Mouse (Mus musculus) neutrophil, adult 5-6 weeks (primary cell): ENCODE results near the gene Tra2a. TPM values are rescaled to one million over a fixed set of nuclear protein-coding genes. Genes with fewer than 3 reads are reported as not detected.
A peak's percentile ranks its signal among the peaks of the same experiment; 100 is the strongest.

ENCODE experiments used
- ATAC-seq: fragments of 151-379, 151-347 bp; 2 replicates; pipeline ENCODE4 v1.8.0; 2017; ENCODE audit warnings: mild to moderate bottlenecking, moderate TSS enrichment; ENCODE audit not compliant: insufficient number of reproducible peaks, poor library complexity, low FRiP score, severe bottlenecking; ENCODE audit errors: extremely low read depth
- total RNA-seq: library from RNA; stranded (forward); fragments of 200-1000 nt; gene quantifications from 2 replicates; pipeline ENCODE4 v1.2.3, GENCODE M21; 2017

Gene Tra2a
- total RNA-seq, 1 experiment from 2014 or later = 184 TPM

DNA sequence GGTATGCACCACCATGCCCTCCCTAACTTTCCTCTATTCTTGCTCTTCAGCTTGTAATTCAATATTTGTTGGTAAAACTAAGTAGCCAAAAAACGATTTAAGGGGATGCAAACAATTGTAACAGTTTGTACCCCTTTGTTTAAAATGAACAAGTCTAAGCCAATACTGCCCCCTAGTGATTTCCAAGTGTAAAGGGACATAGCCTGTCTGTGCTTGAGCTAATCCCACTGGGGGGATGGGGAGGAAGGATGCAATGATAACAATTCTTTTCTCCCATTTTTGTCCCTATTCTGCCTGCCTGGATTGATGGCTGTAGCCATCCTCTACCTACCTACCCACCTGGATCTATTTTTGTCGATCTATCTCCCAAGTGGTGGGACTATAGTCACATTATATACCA, 16.6 kb downstream of the Tra2a start:
- ATAC-seq = no peak

DNA sequence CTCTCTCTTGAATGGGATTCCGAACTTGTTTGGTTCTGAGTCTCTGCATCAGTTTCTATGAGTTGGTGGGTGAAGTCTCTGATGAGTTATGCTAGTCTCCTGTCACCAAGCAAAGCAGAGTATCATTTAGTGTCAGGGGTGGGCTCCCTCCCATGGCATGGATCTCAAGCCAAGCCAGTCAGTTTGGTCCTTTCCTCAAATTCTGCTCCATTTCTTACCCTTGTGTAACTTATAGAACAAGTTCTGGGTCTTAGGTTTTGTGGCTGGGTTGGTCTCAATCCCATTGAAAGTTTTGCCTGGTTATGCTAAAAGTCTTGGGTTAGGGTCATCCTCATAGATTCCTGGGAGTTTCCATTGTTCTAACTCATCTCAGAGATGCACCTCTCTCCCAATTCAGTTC, 21.5 kb downstream of the Tra2a start:
- ATAC-seq = no peak

- no peak for ATAC-seq
Observed at GRCm38 (mm10) chr6:49241562-49241961, 22.3 kb downstream of the Tra2a start.

DNA sequence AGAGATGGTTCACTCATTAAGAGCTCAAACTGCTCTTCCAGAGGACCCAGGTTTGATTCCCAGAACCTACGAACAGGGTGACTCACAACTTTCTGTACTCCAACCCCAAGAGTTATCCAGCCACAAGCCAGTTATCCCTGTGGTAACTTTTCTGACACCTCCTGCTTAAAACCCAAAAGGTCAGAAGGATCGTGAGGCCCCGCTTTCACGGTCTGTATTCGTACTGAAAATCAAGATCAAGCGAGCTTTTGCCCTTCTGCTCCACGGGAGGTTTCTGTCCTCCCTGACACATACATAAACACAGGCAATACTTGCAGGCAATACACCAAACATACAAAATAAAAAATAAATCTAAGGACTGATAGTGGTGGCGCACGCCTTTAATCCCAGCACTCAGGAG, 27.5 kb downstream of the Tra2a start:
- ATAC-seq = peak; percentile 99

DNA sequence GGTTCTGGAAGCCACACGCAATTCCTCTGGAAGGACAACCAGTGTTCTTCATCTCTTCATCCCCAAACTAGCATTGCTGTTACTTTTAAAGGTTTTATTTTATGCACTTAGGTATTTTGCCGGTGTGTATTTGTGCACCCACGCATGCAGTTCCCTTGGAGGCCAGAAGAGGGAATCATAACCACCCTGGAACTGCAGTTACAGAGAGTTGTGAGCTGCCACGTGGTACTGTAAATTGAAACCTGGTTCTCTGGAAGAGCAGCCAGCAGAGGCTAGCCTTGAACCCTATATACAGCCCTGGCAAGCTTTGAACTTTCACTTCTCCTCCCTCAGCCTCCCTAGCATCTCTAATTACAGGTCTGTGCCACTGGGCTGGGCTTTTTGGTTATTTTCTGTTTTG, 30.5 kb downstream of the Tra2a start:
- no peak for ATAC-seq

- ATAC-seq = 0 out of 2 replicates have a peak, but pooled peaks have one; percentile 33
Observed at GRCm38 (mm10) chr6:49228126-49228679, 35.6 kb downstream of the Tra2a start.

GRCm38 (mm10) chr6:49227184-49227735, 36.6 kb downstream of the Tra2a start:
- peak; percentile 69; the same call in 1 of the 2 replicates for ATAC-seq

- ATAC-seq = no peak
Observed at GRCm38 (mm10) chr6:49225728-49226123, 38.1 kb downstream of the Tra2a start.

GRCm38 (mm10) chr6:49224923-49225727, 38.7 kb downstream of the Tra2a start:
- no peak for ATAC-seq

DNA sequence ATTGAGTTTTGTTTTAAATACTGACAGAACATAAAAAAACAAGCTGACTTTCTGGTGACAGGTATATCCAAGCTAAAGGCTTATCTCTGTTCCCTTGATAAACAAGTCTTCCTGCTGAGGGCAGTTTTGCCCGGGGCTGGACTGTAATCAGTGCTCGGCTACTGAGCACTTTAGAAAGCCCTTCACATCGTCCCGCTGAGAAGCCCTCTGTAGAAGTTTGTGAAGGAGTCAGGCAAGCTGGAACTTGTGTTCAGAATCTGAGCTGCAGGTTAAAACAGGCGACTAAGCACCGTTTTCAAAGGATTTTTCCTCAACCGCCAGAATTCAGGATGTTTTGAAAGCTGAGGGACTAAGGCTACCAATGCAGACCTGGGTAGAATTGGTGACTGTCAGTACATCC, 41.9 kb downstream of the Tra2a start:
- ATAC-seq = no peak

DNA sequence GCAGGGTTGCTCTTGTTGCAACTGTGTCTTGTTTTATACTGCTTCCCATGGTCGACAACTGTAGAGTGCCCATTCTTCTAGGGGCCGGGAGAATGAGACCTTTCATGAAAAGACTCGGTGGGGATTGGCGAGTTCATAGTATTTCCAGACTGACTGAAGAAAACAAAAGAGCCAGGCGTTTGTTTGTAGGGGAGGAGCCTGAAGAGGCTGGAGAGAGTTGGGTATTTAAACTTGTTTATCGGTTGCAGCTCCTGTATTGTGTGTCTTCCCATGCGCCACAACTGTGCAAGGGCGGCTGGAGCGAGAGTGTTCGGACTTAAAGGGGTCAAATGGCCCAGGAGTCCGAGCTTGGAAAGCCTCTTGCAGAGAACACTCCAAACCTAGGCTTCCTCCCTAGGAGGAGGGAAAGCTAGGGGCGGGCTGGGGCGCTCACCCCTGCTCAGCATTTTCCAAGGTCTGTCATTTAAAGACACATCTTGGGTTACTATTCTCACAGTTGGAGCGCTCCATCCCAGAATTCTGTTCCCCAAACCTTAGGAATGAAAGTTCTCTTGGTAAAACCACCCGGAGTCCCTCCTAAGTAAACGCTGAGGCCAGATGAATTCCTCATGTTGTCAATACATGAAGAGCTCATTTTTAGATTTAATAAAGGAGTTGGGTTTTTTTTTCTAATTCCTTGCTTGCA, 43.8 kb downstream of the Tra2a start:
- ATAC-seq = no peak

- no peak for ATAC-seq
Observed at GRCm38 (mm10) chr6:49219001-49219560, 44.8 kb downstream of the Tra2a start.

GRCm38 (mm10) chr6:49218275-49218802, 45.5 kb downstream of the Tra2a start:
- ATAC-seq = no peak

DNA sequence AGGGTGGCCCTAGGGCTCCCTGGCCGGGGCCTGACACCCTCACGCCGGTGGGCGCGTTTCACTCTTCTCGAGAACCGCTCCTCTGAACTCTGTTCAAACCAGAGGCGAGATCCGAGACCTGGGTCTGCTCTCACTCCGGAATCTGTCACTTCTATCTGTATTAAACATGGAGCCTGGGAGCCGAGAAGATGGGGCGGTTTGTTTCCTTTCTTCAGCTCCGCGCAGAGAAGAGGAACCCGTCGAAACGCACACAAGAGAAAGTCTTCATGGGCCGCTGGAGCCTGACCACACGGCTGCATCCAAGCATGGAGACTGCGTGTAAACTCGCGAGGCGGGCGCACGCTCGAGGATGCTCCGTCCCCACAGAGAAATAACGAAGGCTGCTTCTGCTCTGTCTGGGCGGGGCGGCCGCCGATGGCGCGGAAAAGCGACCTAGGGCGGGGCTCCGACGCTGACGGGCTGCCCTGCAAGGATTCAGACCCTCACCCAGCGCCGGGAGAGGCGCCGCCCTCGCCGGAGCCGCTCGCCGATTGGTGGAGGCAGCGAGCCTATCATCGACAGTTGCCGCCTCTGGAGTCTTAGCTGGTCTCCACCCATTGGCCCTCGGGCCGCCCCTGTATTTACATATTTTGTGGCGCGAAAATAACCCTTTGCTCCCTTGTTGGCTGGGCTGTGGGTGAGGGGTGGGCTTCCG, 46.1 kb downstream of the Tra2a start:
- peak; percentile 45 for ATAC-seq

GRCm38 (mm10) chr6:49216811-49217542, 46.9 kb downstream of the Tra2a start:
- no peak for ATAC-seq

DNA sequence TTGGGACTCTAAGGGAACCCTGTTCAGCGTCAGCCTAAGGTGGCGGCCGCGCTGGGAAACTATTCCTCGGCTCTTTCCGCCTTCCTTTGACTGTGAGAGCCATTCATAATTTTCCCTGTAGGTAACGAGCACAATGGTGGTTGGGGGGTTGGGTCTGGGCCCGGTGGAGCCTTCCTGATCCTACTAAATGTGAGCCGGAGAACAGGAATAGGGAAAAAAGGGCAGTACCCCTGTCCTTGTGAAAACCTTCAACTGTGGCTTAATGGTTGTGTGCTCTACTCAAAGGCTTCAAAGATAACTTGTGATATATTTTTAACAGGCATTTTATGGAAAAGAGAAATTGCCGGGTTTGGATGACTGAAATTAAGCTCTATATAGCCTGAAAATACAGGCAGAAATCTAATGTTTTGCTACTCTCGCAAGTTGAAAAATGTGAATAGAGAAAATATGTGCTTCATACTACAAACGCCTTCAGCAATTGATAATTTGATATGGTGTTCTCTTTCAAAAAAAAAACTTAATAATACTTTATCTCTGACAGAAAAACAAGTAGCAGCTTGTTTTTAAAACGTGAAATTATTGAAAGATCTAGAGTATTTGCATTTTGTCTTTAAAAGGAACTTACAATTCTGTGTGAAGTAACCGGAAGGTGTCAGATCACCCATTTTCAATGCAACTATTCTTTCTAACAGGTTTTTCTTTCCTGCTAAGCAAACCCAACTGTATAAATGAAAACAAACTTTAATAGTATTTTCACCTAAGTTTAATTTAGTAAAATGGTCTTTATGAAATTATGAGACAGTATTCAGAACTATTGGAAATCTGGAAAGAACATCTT, 47.9 kb downstream of the Tra2a start:
- no peak for ATAC-seq
